Mouse (Mus musculus) c-Kit-negative CD71-positive TER-119-positive erythroid progenitor cells, embryonic 14.5 days (primary cell): ENCODE measurements around the gene Uevld.
"Not testable (repeated sequence)": the region's sequence is repeated elsewhere in the genome, so short reads cannot be mapped to it uniquely, and the experiment has no call there.

Experiments
- DNase-seq: peaks from one replicate; pipeline ENCODE4 v3.0.0-alpha.2; 2013; ENCODE audit warnings: low read depth, low spot score

The Uevld gene

DNA sequence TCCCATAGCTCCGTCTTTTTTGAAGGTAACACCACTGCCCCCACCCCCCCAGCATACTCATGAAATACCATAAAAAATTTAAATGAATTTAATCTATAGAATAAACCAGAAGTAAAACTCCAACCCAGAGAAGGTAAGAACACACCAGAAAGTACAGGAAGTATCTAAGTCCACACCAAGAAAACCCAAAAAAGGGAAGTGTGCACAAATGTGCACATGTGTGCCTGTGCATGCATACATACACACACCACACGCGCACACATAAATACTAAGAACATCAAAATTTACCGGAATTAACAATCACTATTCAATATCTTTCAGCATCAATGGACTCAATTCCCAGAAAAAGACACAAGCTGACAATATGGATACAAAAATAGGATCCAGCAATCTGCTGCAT, 11.6 kb upstream of the Uevld start:
- DNase-seq = no peak

DNA sequence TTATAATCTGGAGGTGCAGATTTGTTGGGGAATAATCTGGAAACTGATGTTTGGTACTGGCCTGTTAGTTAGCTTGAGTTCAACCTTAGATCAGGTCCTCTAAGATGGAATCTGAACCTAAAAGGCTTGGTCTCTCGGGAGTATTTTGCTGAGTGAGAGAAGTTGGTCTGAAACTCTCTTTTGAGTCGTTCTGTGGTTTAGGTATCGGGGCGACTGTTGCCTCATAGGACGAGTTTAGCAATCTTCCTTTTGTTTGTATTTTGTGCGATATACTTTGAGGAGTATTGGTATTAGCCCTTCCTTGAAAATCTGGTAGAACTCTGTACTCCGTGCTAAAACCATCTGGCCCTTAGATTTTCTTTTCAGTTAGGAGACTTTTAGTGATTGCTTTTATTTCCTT, 5.7 kb upstream of the Uevld start:
- no peak for DNase-seq

DNA sequence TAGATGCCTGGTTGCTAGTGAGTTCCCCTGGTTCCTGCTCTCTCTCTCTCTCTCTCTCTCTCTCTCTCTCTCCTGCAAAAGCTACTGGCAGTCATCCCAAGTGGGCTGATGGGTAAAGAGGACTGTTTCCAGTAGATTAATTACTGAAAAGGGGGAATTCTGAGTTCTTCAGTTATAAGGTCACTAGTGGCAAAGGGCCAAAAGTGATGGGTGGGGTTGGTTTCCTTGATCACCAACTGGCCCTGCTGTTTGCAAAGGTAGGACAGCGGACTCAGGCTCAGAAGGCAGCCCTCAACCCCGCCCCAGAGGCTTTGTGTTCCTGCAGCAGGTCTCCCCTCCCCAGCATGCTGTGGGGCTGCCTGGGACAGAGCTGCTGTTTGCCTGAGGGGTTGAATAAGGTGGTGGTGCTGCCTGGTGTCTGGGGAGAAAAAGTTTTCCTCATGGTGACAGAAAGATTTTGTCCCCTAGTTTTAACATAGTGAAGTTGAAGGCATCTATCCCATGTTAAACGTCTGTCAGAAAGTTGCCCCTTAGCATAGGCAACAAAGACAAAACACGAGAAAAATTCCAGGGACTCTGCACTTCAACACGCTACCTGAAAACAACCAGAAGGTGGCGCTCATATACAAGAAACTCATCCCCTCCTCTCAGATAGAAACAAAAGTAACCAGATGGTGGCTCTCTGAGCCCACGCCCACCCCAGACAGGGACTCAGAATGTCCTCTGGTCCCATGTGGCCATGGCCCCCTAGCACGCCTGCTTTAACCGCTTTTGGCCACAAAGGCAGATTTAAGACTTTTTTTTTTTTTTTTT, 4.7 kb upstream of the Uevld start:
- DNase-seq = peak; percentile 58

DNA sequence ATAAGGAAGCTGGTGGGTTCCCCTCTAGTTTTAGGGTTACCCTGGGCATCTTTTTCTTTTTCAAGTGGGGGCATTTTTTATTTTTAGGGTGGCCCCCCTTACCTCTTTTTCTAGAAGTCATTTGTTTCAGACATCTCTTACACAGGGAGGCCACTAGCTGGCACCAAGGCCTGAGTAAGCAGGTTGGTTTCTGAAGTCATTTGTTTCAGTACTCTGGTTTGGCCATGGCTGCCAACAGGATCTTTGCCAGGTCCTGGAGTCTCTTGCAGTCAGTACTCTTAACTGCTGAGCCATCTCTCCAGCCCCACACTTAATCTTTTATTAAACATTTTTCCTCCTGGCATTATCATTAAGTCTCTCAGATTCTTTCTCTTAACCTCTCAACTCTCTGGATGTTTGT, 3.8 kb upstream of the Uevld start:
- DNase-seq = no peak

- no peak for DNase-seq
Observed at GRCm38 (mm10) chr7:46960991-46961390, 2.7 kb upstream of the Uevld start.

- DNase-seq = no peak
Observed at GRCm38 (mm10) chr7:46958853-46959252, 526 bp upstream of the Uevld start.

DNA sequence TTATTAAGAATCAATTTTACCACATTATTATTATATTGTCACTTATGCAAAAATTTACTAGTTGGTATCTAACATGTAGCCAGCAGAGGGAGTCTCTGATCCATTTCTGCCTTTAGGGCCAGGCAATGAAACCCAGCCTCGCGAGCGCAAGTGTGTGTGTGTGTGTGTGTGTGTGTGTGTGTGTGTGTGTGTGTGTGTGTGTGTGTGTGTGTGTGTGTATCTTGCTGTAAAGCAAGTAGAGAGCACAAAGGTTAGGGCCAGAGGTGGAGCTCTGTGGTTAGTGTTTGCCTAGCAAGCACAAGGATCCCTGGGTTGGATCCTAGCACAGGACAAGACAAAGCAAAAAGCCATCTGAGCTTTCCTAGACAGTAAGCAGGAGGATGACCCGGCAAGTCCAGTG, 22.5 kb downstream of the Uevld start:
- no peak for DNase-seq

- no peak for DNase-seq
Observed at GRCm38 (mm10) chr7:46934788-46935187, 23.5 kb downstream of the Uevld start.

DNA sequence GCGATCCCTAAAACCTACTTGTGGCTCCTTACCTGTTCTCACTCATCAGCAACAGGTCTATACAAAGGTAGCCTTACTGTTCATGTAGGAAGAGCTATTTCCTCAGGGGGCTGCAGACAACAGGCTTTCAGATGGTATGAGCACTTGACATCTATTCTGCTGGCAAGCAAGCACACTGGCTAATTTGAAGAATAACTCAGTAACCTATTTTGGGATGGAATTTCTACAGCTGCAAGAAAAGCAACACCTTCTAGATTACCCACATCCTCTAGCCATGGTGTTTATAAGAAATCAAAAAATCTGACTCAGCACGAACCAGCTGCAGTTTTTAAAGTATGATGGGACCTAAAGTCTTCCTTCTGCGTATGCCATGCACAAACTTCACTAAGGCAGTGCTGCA, 27.0 kb downstream of the Uevld start:
- no peak for DNase-seq

- no peak for DNase-seq
Observed at GRCm38 (mm10) chr7:46928291-46928690, 30.0 kb downstream of the Uevld start.

GRCm38 (mm10) chr7:46922075-46922474, 36.3 kb downstream of the Uevld start:
- DNase-seq = no peak

DNA sequence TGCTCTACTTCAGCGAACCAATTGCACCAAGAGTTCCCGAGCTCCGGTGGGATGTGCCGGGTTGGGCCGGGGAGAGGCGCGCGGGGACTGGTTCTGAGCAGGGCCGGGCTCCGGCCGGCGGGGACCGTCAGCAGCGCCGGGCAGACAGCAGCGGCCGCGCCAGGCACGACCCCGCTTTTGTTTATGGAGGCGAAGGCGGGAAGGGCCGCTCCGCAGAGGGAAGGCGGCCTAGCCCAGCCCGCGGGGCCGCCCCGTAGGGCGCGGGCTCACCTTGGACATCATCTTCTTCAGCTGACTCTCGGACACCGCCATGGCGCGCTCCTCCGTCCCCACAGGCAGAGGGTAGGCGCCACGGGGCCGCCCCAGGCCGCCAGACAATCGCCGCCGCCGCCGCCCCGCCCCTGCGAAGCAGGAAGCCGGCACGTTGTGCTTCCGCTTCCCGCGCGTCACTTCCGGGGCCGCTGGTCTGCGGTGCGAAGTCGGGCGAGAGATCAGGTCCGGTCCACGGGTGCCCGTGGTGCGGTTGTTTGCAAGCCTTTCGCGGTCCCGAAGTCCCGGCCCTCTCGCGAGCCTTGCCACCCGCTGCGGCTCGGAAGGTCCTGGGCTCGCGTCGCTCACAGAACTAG, 38.7 kb downstream of the Uevld start, which contains the start of gene Tsg101:
TSS of gene Tsg101 (minus strand) at position 419 of the 626 bp plus-strand sequence.
- peak; percentile 69 for DNase-seq

- peak; percentile 25 for DNase-seq
Observed at GRCm38 (mm10) chr7:46918678-46919371, 39.5 kb downstream of the Uevld start.

GRCm38 (mm10) chr7:46916376-46916775, 42.0 kb downstream of the Uevld start:
- no peak for DNase-seq

DNA sequence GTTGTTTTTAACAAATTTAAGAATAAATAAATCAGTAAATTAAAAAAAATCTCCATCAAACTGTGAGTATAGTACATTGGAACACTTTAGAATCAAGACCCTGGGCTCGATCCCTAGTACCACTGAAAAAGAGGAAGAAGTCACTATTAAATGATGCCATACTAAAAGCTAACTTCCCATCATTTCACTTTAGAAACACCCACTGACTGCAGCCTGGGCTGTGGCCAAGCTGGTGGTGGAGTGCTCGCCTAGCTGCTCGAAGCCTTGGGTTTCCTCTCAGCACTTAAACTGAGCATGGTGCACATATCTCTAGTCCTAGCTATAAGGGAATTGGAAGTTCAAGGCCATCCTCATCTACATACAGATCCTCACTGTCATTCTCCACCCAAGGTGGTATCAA, 47.1 kb downstream of the Uevld start:
- DNase-seq = no peak

DNA sequence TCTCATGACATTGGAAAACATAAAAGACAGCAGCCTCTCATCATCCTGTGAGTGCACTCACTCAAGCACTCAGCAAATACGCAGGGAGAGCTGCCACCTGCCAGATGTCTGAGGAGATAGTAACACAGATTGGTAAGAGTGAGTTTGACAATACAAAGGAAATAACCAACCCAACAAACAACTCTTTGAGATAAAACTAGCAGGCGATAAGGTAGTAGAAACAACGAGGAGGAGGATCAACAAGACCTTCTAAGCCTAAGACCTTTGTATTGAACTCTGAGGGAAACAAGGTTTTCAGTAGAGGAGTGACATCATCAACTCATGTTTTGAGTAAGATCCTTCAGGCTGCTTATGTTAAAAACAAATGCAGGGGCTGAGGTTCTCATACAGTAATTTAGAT, 59.0 kb downstream of the Uevld start:
- DNase-seq = no peak

- no peak for DNase-seq
Observed at GRCm38 (mm10) chr7:46895511-46895910, 62.8 kb downstream of the Uevld start.

- DNase-seq = no peak
Observed at GRCm38 (mm10) chr7:46883304-46883703, 75.0 kb downstream of the Uevld start.

- not testable (repeated sequence) for DNase-seq
Observed at GRCm38 (mm10) chr7:46881941-46882340, 76.4 kb downstream of the Uevld start.

DNA sequence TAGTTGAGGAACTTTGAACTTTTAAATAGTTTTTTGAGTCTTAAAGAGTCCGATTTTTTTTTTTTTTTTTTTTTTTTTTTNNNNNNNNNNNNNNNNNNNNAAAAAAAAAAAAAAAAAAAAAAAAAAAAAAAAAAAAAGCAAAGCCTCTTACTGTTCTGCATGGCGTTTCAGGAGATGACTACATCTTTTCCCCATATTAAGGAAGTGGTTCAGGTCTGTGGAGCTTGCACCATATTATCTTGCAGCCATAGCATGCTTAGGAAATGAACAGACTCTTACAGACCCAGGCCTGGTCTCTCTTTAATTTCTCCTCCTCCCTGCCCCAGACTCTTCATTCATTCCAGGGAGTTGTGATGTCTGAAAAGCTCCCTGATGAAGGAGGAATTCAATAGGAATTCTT, 77.3 kb downstream of the Uevld start:
- no peak for DNase-seq

DNA sequence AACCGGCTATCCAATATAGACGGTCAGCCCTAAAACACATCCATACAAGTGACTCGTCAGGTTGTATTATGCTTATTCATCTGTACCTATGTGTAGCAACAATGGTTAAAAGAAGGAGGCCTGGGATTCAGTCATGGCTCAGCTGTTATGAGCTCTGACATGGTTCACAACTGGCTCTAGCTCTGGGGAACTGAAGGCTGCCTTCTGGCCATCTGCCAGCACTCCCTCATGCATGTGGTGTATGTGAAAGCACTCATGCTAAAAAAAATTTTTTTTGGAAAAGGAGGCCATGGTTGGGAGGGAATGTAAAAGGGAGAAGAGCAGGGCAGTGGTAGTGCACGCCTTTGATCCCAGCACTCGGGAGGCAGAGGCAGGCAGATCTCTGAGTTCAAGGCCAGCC, 78.5 kb downstream of the Uevld start:
- DNase-seq = no peak

GRCm38 (mm10) chr7:46877255-46877654, 81.1 kb downstream of the Uevld start:
- no peak for DNase-seq

DNA sequence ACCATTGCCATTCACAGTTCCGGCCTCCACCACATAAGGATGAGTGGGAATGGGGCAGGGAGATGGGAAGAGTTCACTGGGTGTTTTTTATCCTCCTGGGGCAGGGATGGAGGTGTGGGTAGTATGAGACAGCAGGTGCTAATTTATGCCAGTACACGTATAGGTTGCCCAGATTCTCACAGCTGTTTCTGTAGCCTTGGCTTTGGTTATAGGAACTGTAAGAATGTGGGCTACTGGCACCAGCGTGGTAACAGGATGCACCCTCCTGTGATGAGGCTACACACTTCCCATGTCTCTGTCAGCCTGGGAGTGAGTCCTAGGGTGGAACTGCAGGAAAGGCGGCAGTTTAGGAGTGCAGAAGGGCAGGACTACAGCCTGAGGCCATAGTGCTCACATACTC, 81.5 kb downstream of the Uevld start:
- no peak for DNase-seq
